Comparison of ENCODE assay signal across 12 mouse cellular contexts in the genomic region with DNA sequence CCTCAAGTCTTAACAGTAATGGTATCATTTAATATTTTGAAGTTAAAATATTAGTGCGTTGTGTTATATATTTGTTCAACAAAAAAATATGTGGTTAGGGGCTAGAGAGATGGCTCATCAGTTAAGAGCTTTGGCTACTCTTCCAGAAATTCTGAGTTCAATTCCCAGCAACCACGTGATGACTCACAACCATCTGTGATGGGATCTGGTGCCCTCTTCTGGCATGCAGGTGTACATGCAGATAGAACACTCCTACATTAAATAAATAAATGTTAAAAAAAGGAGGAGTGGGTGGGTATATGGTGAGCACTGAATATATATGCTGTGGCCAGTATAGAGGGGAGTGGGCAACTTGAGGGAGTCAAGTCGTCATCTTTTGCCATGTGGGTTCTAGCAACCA. TPM values are rescaled to one million over a fixed set of nuclear protein-coding genes. Genes with fewer than 3 reads are reported as not detected.
A peak's percentile ranks its signal among the peaks of the same experiment; 100 is the strongest.
DNase-seq lines count a peak whose midpoint lies in the region; ATAC-seq and TF ChIP-seq lines count a peak whose summit lies in the region.
"Had no signal": no experiment of that assay in that cellular context is flagged by ENCODE, and none has a peak within 500 bp of the region (broad histone marks: within the 10 kb centered on the region; RNA-seq: fewer than 3 reads in every experiment).

No protein-coding gene starts in this region.

- WGBS in liver, adult 2 months, result 85% methylated on average over 3 of the region's 3 CpGs
- 77% methylated on average over 3 of the region's 3 CpGs for WGBS in liver, embryonic 11.5 days
- WGBS in hindbrain, embryonic 14.5 days, result 82% methylated on average over 3 of the region's 3 CpGs

- no peak for ATAC-seq in liver, embryonic 11.5 days (replicated peaks; ENCODE audit: low FRiP score)
- ATAC-seq in hindbrain, embryonic 14.5 days (ENCODE audit: low FRiP score), result no peak

- peak; percentile 20; the same call in 1 of the 2 replicates for TF ChIP-seq CTCF in liver, adult 2 months (IDR thresholded peaks at IDR 0.05; ENCODE audit: low read depth, low read length)

- no peaks in the 10 kb centered on the region; the same call in 1 of the 2 replicates for H3K79me2 ChIP-seq in liver, adult 2 months (ENCODE audit: control insufficient read depth, insufficient read depth, low read length)

- no peak for TF ChIP-seq POLR2A in liver, adult 2 months (IDR thresholded peaks at IDR 0.05; ENCODE audit: extremely low read depth, insufficient read depth, low read length)

- peak; percentile 18 to 32 for DNase-seq in cerebellum, postnatal 10 days
- no peak for DNase-seq in cerebellum, adult 18-20 months
- peak; percentile 22 for DNase-seq in liver, adult 2 months (ENCODE audit: extremely low read depth, low read depth, low spot score)
- no peak for DNase-seq in liver, embryonic 11.5 days (ENCODE audit: low spot score)
- peak; percentile 45 for DNase-seq in T-cell, adult 2 months (ENCODE audit: low spot score)
- peak; percentile 14 for DNase-seq in retina, postnatal 1 day
- no peak for DNase-seq in hindbrain, embryonic 14.5 days (ENCODE audit: low spot score)
- no peak for DNase-seq in adrenal gland, postnatal 10 days
- DNase-seq: adrenal gland, postnatal 25 days; cerebellum, postnatal 36 days had no signal

- H3K27me3 ChIP-seq in liver, adult 2 months (ENCODE audit: control insufficient read depth, insufficient read depth, low read length), result no peaks in the 10 kb centered on the region
- no peaks in the 10 kb centered on the region for H3K27me3 ChIP-seq in liver, embryonic 11.5 days (replicated peaks; ENCODE audit: control insufficient read depth, insufficient read depth, low read length)
- H3K27me3 ChIP-seq in hindbrain, embryonic 14.5 days (ENCODE audit: control insufficient read depth, insufficient read depth, low read length), result no peaks in the 10 kb centered on the region
- H3K27me3 ChIP-seq: neural tube, embryonic 13.5 days had no signal

- peaks cover 45% of the 10 kb centered on the region for H3K36me3 ChIP-seq in liver, adult 2 months (ENCODE audit: control insufficient read depth, insufficient read depth, low read length)
- peaks cover 36% of the 10 kb centered on the region for H3K36me3 ChIP-seq in liver, embryonic 11.5 days (ENCODE audit: control insufficient read depth, insufficient read depth, low read length)
- H3K36me3 ChIP-seq in hindbrain, embryonic 14.5 days (replicated peaks; ENCODE audit: control insufficient read depth, insufficient read depth), result peaks cover 82% of the 10 kb centered on the region

- no peaks in the 10 kb centered on the region for H3K9me3 ChIP-seq in liver, embryonic 11.5 days (ENCODE audit: control insufficient read depth, low read length)
- H3K9me3 ChIP-seq in hindbrain, embryonic 14.5 days (ENCODE audit: control insufficient read depth, low read length), result no peaks in the 10 kb centered on the region
- H3K9me3 ChIP-seq: heart, embryonic 10.5 days; neural tube, embryonic 13.5 days had no signal

- no peak overlapping the region for H3K9ac ChIP-seq in liver, adult 2 months (ENCODE audit: low read depth, low read length)
- no peak overlapping the region for H3K9ac ChIP-seq in liver, embryonic 11.5 days (ENCODE audit: low read depth, low read length)
- no peak overlapping the region for H3K9ac ChIP-seq in hindbrain, embryonic 14.5 days
- H3K9ac ChIP-seq: neural tube, embryonic 13.5 days had no signal

- peaks cover 15% of the 10 kb centered on the region for H3K4me1 ChIP-seq in liver, adult 2 months (ENCODE audit: control insufficient read depth, insufficient read depth, low read length)
- H3K4me1 ChIP-seq in liver, embryonic 11.5 days (replicated peaks; ENCODE audit: control insufficient read depth, insufficient read depth, low read length), result peaks cover 8% of the 10 kb centered on the region
- peaks cover 5% of the 10 kb centered on the region; the same call in 1 of the 2 replicates for H3K4me1 ChIP-seq in hindbrain, embryonic 14.5 days (replicated peaks; ENCODE audit: control insufficient read depth, insufficient read depth, low read length)
- H3K4me1 ChIP-seq: heart, embryonic 10.5 days had no signal

- no peak overlapping the region for H3K4me2 ChIP-seq in liver, embryonic 11.5 days
- H3K4me2 ChIP-seq in hindbrain, embryonic 14.5 days (replicated peaks), result no peak overlapping the region
- H3K4me2 ChIP-seq: neural tube, embryonic 13.5 days had no signal

- H3K4me3 ChIP-seq in liver, adult 2 months (ENCODE audit: insufficient read depth, low read depth, low read length), result no peak overlapping the region
- no peak overlapping the region for H3K4me3 ChIP-seq in liver, embryonic 11.5 days (ENCODE audit: low read depth, low read length)
- no peak overlapping the region for H3K4me3 ChIP-seq in hindbrain, embryonic 14.5 days (replicated peaks; ENCODE audit: low read length)
- H3K4me3 ChIP-seq: heart, embryonic 10.5 days; neural tube, embryonic 13.5 days had no signal

- no peak overlapping the region for H3K27ac ChIP-seq in liver, adult 2 months (replicated peaks; ENCODE audit: insufficient read depth, low read depth, low read length)
- H3K27ac ChIP-seq in liver, embryonic 11.5 days (ENCODE audit: low read depth, low read length), result no peak overlapping the region
- H3K27ac ChIP-seq in hindbrain, embryonic 14.5 days, result no peak overlapping the region
- H3K27ac ChIP-seq: heart, embryonic 10.5 days; neural tube, embryonic 13.5 days had no signal

RNA-seq across cellular contexts. Expression of gene Gnl3, which starts 6.8 kb away (rescaled TPM):
- 16.3 and 21.1 TPM in 2 replicates for total RNA-seq in liver, adult 2 months (2014; rRNA removed)
- polyA plus RNA-seq in liver, adult 2 months (2012; rRNA removed), result 8.3 and 18.2 TPM in 2 replicates
- polyA plus RNA-seq in liver, embryonic 11.5 days (2014; fragmentation: Nextera tagmentation; extraction: Ambion mirVana), result 265 and 268 TPM in 2 replicates
- polyA plus RNA-seq in hindbrain, embryonic 14.5 days (2014; fragmentation: Nextera tagmentation; extraction: Ambion mirVana), result 43.2 and 44.6 TPM in 2 replicates
- total RNA-seq in adrenal gland, postnatal 10 days (2021), result 10 to 100 TPM; 61.5 to 81.2 TPM

RNA-seq across cellular contexts. Expression of gene Pbrm1, which starts 6.8 kb away (rescaled TPM):
- total RNA-seq in liver, adult 2 months (2014; rRNA removed), result 26.3 and 28.7 TPM in 2 replicates
- polyA plus RNA-seq in liver, adult 2 months (2012; rRNA removed), result 6.1 and 6.3 TPM in 2 replicates
- polyA plus RNA-seq in liver, embryonic 11.5 days (2014; fragmentation: Nextera tagmentation; extraction: Ambion mirVana), result 72.8 and 73.0 TPM in 2 replicates
- polyA plus RNA-seq in hindbrain, embryonic 14.5 days (2014; fragmentation: Nextera tagmentation; extraction: Ambion mirVana), result 98.2 and 105 TPM in 2 replicates
- total RNA-seq in adrenal gland, postnatal 10 days (2021), result 10 to 100 TPM; 53.5 to 65.9 TPM

RNA-seq across cellular contexts. Expression of gene Spcs1, which starts 24.3 kb away (rescaled TPM):
- total RNA-seq in liver, adult 2 months (2014; rRNA removed), result 158 and 183 TPM in 2 replicates
- 101 and 128 TPM in 2 replicates for polyA plus RNA-seq in liver, adult 2 months (2012; rRNA removed)
- 309 and 326 TPM in 2 replicates for polyA plus RNA-seq in liver, embryonic 11.5 days (2014; fragmentation: Nextera tagmentation; extraction: Ambion mirVana)
- 315 and 357 TPM in 2 replicates for polyA plus RNA-seq in hindbrain, embryonic 14.5 days (2014; fragmentation: Nextera tagmentation; extraction: Ambion mirVana)
- total RNA-seq in adrenal gland, postnatal 10 days (2021), result 100 to 1,000 TPM; 215 to 225 TPM

RNA-seq across cellular contexts. Expression of gene Glt8d1, which starts 24.6 kb away (rescaled TPM):
- total RNA-seq in liver, adult 2 months (2014; rRNA removed), result 8.8 and 10.2 TPM in 2 replicates
- polyA plus RNA-seq in liver, adult 2 months (2012; rRNA removed), result 3.1 and 5.4 TPM in 2 replicates
- 33.7 and 41.6 TPM in 2 replicates for polyA plus RNA-seq in liver, embryonic 11.5 days (2014; fragmentation: Nextera tagmentation; extraction: Ambion mirVana)
- 59.5 and 64.4 TPM in 2 replicates for polyA plus RNA-seq in hindbrain, embryonic 14.5 days (2014; fragmentation: Nextera tagmentation; extraction: Ambion mirVana)
- total RNA-seq in adrenal gland, postnatal 10 days (2021), result 10 to 100 TPM; 35.0 to 47.0 TPM

Comparison
In these comparisons a context has a peak if more than half of its experiments do, and no peak if none do; other contexts are left out.
1. DNase-seq: peak in cerebellum, postnatal 10 days (2 of 2), liver, adult 2 months (single experiment), T-cell, adult 2 months (single experiment) and retina, postnatal 1 day (single experiment); none in cerebellum, adult 18-20 months (0 of 2), liver, embryonic 11.5 days (single experiment), hindbrain, embryonic 14.5 days (single experiment) and adrenal gland, postnatal 10 days (single experiment).
2. RNA of gene Pbrm1, which starts 6.8 kb away (polyA plus RNA-seq): 98.2 to 105 TPM in hindbrain, embryonic 14.5 days and 72.8 to 73.0 TPM in liver, embryonic 11.5 days; 6.1 to 6.3 TPM in liver, adult 2 months; every median in the first group is over 10 times any median in the second.